Mouse (Mus musculus) midbrain, embryonic 15.5 days (tissue): ENCODE results near the gene Hmcn1. TPM values are rescaled to one million over a fixed set of nuclear protein-coding genes. Genes with fewer than 3 reads are reported as not detected.

ENCODE experiments used
- ATAC-seq: fragments of 200-750 bp; cut with Nextera tagmentation; replicated peaks from 2 replicates; pipeline ENCODE4 v1.8.0; 2017; ENCODE audit warnings: moderate TSS enrichment
- H3K27ac ChIP-seq: fragments of 300-500 bp; sonication (generic); 2 replicates; pipeline ENCODE4 v1.5.1; 2015; ENCODE audit warnings: mild to moderate bottlenecking, inconsistent platforms
- H3K27me3 ChIP-seq: fragments of 300-500 bp; sonication (generic); replicated peaks from 2 replicates; pipeline ENCODE4 v1.6.1; 2015; ENCODE audit warnings: inconsistent platforms
- H3K36me3 ChIP-seq: fragments of 300-500 bp; sonication (generic); replicated peaks from 2 replicates; pipeline ENCODE4 v1.6.1; 2015; ENCODE audit warnings: inconsistent platforms
- H3K4me1 ChIP-seq: fragments of 300-500 bp; sonication (generic); 2 replicates; pipeline ENCODE4 v1.6.1; 2015; ENCODE audit warnings: inconsistent platforms
- H3K4me2 ChIP-seq: fragments of 300-500 bp; sonication (generic); 2 replicates; pipeline ENCODE4 v1.6.1; 2015; ENCODE audit warnings: inconsistent platforms, mild to moderate bottlenecking, moderate library complexity
- H3K4me3 ChIP-seq: fragments of 300-500 bp; sonication (generic); 2 replicates; pipeline ENCODE4 v1.5.1; 2015; ENCODE audit warnings: mild to moderate bottlenecking, inconsistent platforms
- H3K9ac ChIP-seq: fragments of 300-500 bp; sonication (generic); 2 replicates; pipeline ENCODE4 v1.6.1; 2015; ENCODE audit warnings: mild to moderate bottlenecking, inconsistent platforms
- H3K9me3 ChIP-seq: fragments of 300-500 bp; sonication (generic); 2 replicates; pipeline ENCODE4 v1.6.1; 2016; ENCODE audit warnings: inconsistent platforms
- WGBS: fragments of 180-500 bp; shearing (Covaris S2); methylation state at CpG from one replicate; pipeline ENCODE4 v1.1.7; 2015; ENCODE audit warnings: mixed read lengths; 5-methylcytosine and 5-hydroxymethylcytosine counted together
- polyA plus RNA-seq: library from polyadenylated mRNA; unstranded; fragments of >200 nt; fragmentation: Nextera tagmentation; extraction: Ambion mirVana; gene quantifications from 2 replicates; pipeline ENCODE4 v1.2.1, GENCODE M21; 2015

Gene Hmcn1
- polyA plus RNA-seq, 1 experiment from 2014 or later: 1.8 TPM

DNA sequence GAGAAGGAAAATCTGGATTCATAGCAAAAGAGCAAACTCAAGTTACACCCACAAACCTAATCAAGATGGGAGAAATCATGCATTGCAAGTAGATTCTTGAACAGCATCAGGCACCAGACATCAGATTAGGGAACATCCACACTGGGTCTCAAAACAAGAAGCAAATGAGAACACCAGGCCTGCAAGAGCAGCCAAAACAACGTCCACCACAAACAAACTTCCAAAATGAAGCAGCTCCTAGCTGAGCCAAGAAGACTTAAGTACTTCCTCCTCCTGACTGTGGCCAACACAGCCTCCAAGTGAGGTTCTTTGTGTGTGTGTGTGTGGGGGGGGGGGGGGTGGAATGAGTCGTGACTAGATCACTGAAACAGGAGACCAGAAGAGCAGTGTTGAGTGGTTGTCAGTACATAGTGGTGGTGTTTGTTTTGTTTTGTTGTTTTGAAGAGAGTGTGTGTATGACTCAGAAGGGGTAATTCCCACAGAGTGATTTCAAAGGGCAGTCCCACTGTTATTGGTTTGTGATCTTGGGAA lies 232.4 kb downstream of the Hmcn1 start:
- WGBS: 40% methylated on average over 2 of the region's 2 CpGs

GRCm38 (mm10) chr1:150759476-150760079 lies 233.7 kb downstream of the Hmcn1 start:
- Histone ChIP-seq H3K27ac (no peak overlapping the region), H3K4me1 (no peaks in the 10 kb centered on the region), H3K4me2 (no peak overlapping the region), H3K9ac (no peak overlapping the region), H3K9me3 (no peaks in the 10 kb centered on the region), H3K36me3 (no peaks in the 10 kb centered on the region), H3K4me3 (no peak overlapping the region), H3K27me3 (no peaks in the 10 kb centered on the region)
- 72% methylated on average over 2 of the region's 2 CpGs for WGBS
- ATAC-seq: no peak

More for the DNA sequence above, 232.4 kb downstream of the Hmcn1 start:
- no peak overlapping the region for H3K4me3 ChIP-seq
- H3K36me3 ChIP-seq: no peaks in the 10 kb centered on the region
- no peak overlapping the region for H3K9ac ChIP-seq
- no peaks in the 10 kb centered on the region for H3K4me1 ChIP-seq
- no peak overlapping the region for H3K27ac ChIP-seq
- H3K4me2 ChIP-seq: no peak overlapping the region
- no peaks in the 10 kb centered on the region for H3K27me3 ChIP-seq
- ATAC-seq: no peak
- no peaks in the 10 kb centered on the region for H3K9me3 ChIP-seq

GRCm38 (mm10) chr1:150753920-150754319 lies 239.3 kb downstream of the Hmcn1 start:
- H3K4me2 ChIP-seq: no peak overlapping the region
- no peaks in the 10 kb centered on the region for H3K27me3 ChIP-seq
- H3K27ac ChIP-seq: no peak overlapping the region
- no peaks in the 10 kb centered on the region for H3K9me3 ChIP-seq
- 97% methylated on average over 5 of the region's 5 CpGs for WGBS
- H3K4me3 ChIP-seq: no peak overlapping the region
- ATAC-seq: no peak
- H3K4me1 ChIP-seq: no peaks in the 10 kb centered on the region
- H3K9ac ChIP-seq: no peak overlapping the region
- no peaks in the 10 kb centered on the region for H3K36me3 ChIP-seq

GRCm38 (mm10) chr1:150748783-150749182 lies 244.5 kb downstream of the Hmcn1 start:
- 77% methylated on average over 3 of the region's 3 CpGs for WGBS
- no peaks in the 10 kb centered on the region for H3K36me3 ChIP-seq
- no peak overlapping the region for H3K27ac ChIP-seq
- H3K27me3 ChIP-seq: no peaks in the 10 kb centered on the region
- H3K9ac ChIP-seq: no peak overlapping the region
- H3K9me3 ChIP-seq: no peaks in the 10 kb centered on the region
- no peak for ATAC-seq
- no peaks in the 10 kb centered on the region for H3K4me1 ChIP-seq
- no peak overlapping the region for H3K4me2 ChIP-seq
- H3K4me3 ChIP-seq: no peak overlapping the region

DNA sequence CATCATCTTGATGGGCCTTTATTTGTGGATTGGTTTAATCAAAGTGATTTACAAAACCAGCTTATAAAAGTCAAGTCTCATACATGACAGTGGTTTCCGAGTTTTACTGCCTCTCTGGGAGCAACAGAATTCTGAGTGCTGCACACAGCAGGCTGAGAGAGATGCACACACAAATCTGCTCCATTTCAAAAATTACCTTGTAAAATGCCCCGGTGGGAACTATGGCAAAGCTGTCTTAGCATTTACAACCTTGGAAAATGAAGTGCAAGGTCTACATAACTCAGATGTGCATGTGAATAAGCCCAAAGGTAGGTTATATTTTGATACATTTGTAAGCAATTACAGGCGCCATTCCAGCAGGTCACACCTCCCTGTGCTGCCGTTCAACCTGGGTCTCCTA lies 245.5 kb downstream of the Hmcn1 start:
- Histone ChIP-seq H3K4me3 (no peak overlapping the region), H3K27ac (no peak overlapping the region), H3K4me2 (no peak overlapping the region), H3K4me1 (0 out of 2 replicates have a peak, but pooled peaks cover 3% of the 10 kb centered on the region), H3K9me3 (no peaks in the 10 kb centered on the region), H3K27me3 (no peaks in the 10 kb centered on the region), H3K9ac (no peak overlapping the region), H3K36me3 (no peaks in the 10 kb centered on the region)
- ATAC-seq: no peak
- WGBS: 87% methylated on average over 4 of the region's 4 CpGs

DNA sequence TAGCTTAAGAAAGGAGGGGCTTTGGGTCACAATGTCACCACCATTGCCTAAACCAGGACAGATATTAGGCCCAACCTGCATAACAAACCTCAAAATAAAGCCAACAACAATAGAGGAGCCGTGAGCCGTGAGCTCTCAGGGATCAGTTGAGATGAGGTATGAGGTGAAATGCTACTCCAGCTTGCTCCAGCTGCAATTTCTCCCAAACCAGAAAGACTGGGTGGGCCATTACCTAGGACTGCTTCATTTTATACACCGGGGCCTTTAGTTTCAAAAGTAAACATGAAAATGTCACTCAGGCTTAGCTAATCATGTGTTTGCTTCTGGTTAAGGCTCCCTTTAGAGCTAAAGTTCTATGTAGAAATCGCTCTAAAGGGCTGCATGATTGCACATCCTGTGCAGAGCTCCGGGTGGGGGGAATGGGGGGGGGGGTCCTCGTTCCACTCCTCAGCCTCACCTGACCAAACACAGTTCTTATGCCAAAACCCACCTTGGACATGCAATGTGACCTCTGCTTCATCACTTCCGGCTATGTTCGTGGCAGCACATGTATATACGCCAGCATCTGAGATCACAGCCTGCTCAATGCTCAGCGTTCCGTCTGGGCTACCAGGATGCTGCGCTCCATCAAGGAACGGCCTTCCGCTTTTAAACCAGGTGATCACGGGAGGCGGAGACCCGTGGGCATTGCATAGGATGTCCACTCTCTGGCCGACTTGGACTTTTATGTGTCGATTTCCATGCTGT lies 250.0 kb downstream of the Hmcn1 start:
- no peaks in the 10 kb centered on the region for H3K36me3 ChIP-seq
- WGBS: 79% methylated on average over 19 of the region's 19 CpGs
- no peak overlapping the region for H3K4me3 ChIP-seq
- H3K4me2 ChIP-seq: no peak overlapping the region
- no peaks in the 10 kb centered on the region for H3K9me3 ChIP-seq
- H3K27ac ChIP-seq: no peak overlapping the region
- H3K9ac ChIP-seq: no peak overlapping the region
- ATAC-seq: no peak
- no peaks in the 10 kb centered on the region for H3K27me3 ChIP-seq
- 0 out of 2 replicates have a peak, but pooled peaks cover 5% of the 10 kb centered on the region for H3K4me1 ChIP-seq

DNA sequence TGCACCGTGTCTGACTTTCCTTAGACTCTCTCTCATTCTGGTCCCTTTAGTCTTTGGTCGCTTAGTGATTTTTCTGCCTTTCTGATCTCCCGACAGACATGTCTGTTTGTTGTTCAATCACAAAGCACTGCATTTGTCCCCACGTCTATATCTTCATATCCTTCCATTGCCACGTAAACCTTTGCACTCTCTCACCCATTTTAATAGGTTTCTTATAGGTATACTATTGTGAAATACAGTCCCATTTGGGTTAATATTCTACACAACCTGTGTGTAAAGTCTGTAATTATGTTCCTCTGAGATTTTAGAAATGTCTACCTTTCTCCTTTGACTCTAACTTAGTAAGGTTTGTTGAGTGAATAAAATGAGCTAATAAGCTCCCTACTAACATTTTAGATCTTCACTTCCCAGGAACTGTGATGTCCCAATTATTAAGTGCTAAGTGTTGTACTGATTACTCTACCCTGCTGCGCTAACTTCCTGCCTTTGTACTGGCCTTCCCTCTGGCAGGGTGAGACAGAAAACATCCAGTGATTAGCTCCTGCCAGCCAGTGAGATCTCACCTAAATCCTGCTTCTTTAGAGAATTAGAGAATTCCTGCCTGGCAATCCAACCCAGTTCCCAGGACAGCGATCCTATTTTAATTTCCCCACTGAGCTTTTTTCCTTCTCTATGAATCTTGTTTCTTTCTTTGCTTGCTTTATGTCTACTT lies 250.7 kb downstream of the Hmcn1 start:
- Histone ChIP-seq H3K4me1 (0 out of 2 replicates have a peak, but pooled peaks cover 5% of the 10 kb centered on the region), H3K27ac (no peak overlapping the region), H3K27me3 (no peaks in the 10 kb centered on the region), H3K9me3 (no peaks in the 10 kb centered on the region), H3K4me2 (no peak overlapping the region), H3K36me3 (no peaks in the 10 kb centered on the region), H3K9ac (no peak overlapping the region), H3K4me3 (no peak overlapping the region)
- 71% methylated on average over 7 of the region's 7 CpGs for WGBS
- ATAC-seq: no peak

DNA sequence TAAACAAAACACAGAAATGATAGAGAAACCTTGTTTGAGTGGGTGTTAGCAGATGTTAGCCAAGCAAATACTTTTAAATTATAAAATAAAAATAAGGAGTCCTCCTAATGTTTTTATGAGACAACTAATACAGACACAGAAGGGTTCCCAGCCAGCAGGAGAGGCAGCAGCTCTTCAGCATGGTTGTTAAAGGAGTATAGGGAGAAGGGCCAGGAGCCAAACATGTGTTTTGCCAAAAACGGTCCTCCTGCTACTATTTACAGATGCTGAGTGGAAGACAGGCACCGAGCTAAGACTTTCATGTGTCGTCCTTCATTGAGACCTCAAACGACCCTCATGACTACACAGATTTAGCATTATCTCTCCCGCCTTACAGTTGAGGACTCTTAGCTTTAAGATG lies 281.8 kb downstream of the Hmcn1 start:
- Histone ChIP-seq H3K4me1 (no peaks in the 10 kb centered on the region), H3K9me3 (no peaks in the 10 kb centered on the region), H3K4me3 (no peak overlapping the region), H3K36me3 (no peaks in the 10 kb centered on the region), H3K27ac (no peak overlapping the region), H3K27me3 (no peaks in the 10 kb centered on the region), H3K4me2 (no peak overlapping the region), H3K9ac (no peak overlapping the region)
- WGBS: 87% methylated on average over 5 of the region's 5 CpGs
- ATAC-seq: no peak

GRCm38 (mm10) chr1:150706502-150706901 lies 286.7 kb downstream of the Hmcn1 start:
- WGBS: 81% methylated on average over 4 of the region's 4 CpGs
- no peak overlapping the region for H3K9ac ChIP-seq
- no peak overlapping the region for H3K27ac ChIP-seq
- H3K36me3 ChIP-seq: no peaks in the 10 kb centered on the region
- no peak for ATAC-seq
- no peak overlapping the region for H3K4me2 ChIP-seq
- H3K4me3 ChIP-seq: no peak overlapping the region
- no peaks in the 10 kb centered on the region for H3K9me3 ChIP-seq
- H3K27me3 ChIP-seq: no peaks in the 10 kb centered on the region
- no peaks in the 10 kb centered on the region for H3K4me1 ChIP-seq

- Histone ChIP-seq H3K36me3 (no peaks in the 10 kb centered on the region), H3K27ac (no peak overlapping the region), H3K4me2 (no peak overlapping the region), H3K4me3 (no peak overlapping the region), H3K9ac (no peak overlapping the region), H3K9me3 (no peaks in the 10 kb centered on the region), H3K4me1 (no peaks in the 10 kb centered on the region), H3K27me3 (no peaks in the 10 kb centered on the region)
- WGBS: 92% methylated on average over 3 of the region's 3 CpGs
- ATAC-seq: no peak
Observed at GRCm38 (mm10) chr1:150697749-150698148, 295.5 kb downstream of the Hmcn1 start.

DNA sequence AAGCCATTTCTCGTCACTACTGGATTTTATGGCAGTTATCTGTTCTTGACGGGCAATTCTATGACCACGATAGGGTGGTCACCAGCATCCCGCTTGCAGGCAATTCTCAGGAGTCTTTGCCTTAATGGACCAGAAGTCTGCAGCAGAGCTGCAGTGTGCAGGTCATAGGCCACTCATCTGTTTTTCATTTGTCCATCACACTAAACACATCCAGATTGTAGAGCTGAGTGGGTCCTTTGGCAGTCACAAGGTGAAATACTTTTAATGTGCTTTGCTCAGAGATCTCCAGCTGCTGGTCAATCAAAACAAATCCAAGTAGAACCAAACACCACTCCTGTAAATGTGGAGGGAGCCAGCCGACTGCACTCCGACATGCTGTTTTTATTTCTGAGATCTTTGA lies 311.2 kb downstream of the Hmcn1 start:
- 86% methylated on average over 6 of the region's 6 CpGs for WGBS
- no peaks in the 10 kb centered on the region for H3K9me3 ChIP-seq
- no peaks in the 10 kb centered on the region for H3K27me3 ChIP-seq
- H3K9ac ChIP-seq: no peak overlapping the region
- H3K36me3 ChIP-seq: no peaks in the 10 kb centered on the region
- 0 out of 2 replicates have a peak, but pooled peaks have one; percentile 33 for ATAC-seq
- H3K4me1 ChIP-seq: 0 out of 2 replicates have a peak, but pooled peaks cover 2% of the 10 kb centered on the region
- H3K27ac ChIP-seq: peak overlapping the region; percentile 1; the same call in 1 of the 2 replicates
- H3K4me3 ChIP-seq: no peak overlapping the region
- no peak overlapping the region for H3K4me2 ChIP-seq

DNA sequence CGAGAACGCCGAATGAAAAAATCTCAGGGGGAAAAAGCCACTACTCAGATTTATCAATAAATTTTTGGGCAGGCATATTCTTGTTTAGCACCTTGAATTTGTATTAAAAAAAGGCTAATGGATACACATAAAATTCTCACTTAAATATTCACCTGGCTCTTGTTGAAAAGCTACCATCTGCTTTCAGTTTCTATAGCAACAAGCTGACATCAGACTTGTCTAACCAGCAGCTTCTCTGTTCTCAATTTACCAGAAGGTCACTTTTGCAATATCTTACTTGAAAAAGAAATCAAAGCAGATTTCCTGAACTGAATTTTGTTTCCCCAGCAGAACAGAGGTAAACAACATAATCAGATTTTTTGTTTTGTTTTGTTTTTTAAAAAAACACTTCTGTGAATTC lies 311.8 kb downstream of the Hmcn1 start:
- ATAC-seq: peak; percentile 76; the same call in 1 of the 2 replicates

More for the DNA sequence above, 311.8 kb downstream of the Hmcn1 start:
- WGBS: 69% methylated on average over 3 of the region's 3 CpGs
- H3K27ac ChIP-seq: 0 out of 2 replicates have a peak overlapping the region, but pooled peaks have one; percentile 1
- no peak overlapping the region for H3K4me3 ChIP-seq
- H3K4me1 ChIP-seq: 0 out of 2 replicates have a peak, but pooled peaks cover 2% of the 10 kb centered on the region
- H3K9ac ChIP-seq: no peak overlapping the region
- H3K27me3 ChIP-seq: no peaks in the 10 kb centered on the region
- H3K9me3 ChIP-seq: no peaks in the 10 kb centered on the region
- no peaks in the 10 kb centered on the region for H3K36me3 ChIP-seq
- H3K4me2 ChIP-seq: no peak overlapping the region
